Mouse (Mus musculus): ENCODE results near the gene Cherp. TPM values are rescaled to one million over a fixed set of nuclear protein-coding genes. Genes with fewer than 3 reads are reported as not detected.

The Cherp gene
- polyA plus RNA-seq, 1 experiment, result 57.7 TPM

DNA sequence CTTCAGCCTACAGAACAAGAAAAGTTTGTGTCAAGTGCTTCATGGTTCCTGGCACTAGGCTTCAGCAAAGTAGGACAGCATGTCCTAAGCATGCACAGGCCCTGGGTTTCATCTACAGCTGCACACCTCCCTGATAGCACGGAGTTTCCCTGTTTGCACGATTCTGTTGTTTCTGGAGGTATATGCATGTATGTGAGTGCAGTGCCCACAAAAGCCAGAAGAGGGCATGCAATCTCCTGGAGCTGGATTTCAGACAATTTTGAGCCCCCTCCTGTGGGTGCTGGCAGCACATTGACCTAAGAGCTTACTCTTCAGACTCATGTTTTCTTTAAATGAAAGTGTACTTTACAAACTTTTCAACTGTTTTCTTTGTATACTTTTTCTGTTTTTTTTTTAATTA, 21.1 kb downstream of the Cherp start:
- H3K4me3 ChIP-seq (ENCODE audit: control insufficient read depth, low read depth, low read length), result peak overlapping the region; percentile 53; the same call in 1 of the 2 replicates
- TF ChIP-seq CTCF (IDR thresholded peaks at IDR 0.05; ENCODE audit: control insufficient read depth, insufficient read depth, insufficient replicate concordance, low read depth, low read length) (no peak), POLR2A (IDR thresholded peaks at IDR 0.05; ENCODE audit: control insufficient read depth, low read depth, low read length) (no peak)
- H3K27me3 ChIP-seq (ENCODE audit: control insufficient read depth, insufficient read depth, low read length), result no peaks in the 10 kb centered on the region
- no peak overlapping the region for H3K27ac ChIP-seq (ENCODE audit: control insufficient read depth, insufficient read depth, low read depth, low read length)
- no peaks in the 10 kb centered on the region for H3K4me1 ChIP-seq (ENCODE audit: control insufficient read depth, insufficient read depth, low read length)
- peaks cover 2% of the 10 kb centered on the region for H3K36me3 ChIP-seq (ENCODE audit: control insufficient read depth, insufficient read depth, low read length)

DNA sequence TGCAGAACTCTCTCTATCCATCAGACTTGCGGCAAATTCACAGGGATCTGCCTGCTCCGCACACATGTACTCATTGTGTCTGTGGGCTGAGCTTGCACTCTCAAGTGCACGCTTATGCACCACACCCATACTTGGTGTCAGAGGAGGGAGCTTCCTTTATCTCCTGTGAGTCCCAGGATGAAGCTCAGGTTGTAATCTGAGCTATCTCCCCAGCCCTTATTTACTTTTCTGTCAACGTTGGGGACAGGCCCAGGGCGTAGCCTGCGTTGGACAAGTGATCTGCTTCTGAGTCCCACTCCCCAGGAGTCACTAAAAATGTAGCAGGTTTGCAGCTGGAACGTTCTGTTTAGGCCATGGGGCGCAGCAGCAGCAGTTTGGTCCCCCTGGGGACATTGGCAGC, 23.5 kb downstream of the Cherp start:
- TF ChIP-seq CTCF (IDR thresholded peaks at IDR 0.05; ENCODE audit: control insufficient read depth, insufficient read depth, insufficient replicate concordance, low read depth, low read length), result no peak
- no peak for TF ChIP-seq POLR2A (IDR thresholded peaks at IDR 0.05; ENCODE audit: control insufficient read depth, low read depth, low read length)
- Histone ChIP-seq H3K4me1 (ENCODE audit: control insufficient read depth, insufficient read depth, low read length) (no peaks in the 10 kb centered on the region), H3K4me3 (ENCODE audit: control insufficient read depth, low read depth, low read length) (no peak overlapping the region), H3K27me3 (ENCODE audit: control insufficient read depth, insufficient read depth, low read length) (no peaks in the 10 kb centered on the region), H3K36me3 (ENCODE audit: control insufficient read depth, insufficient read depth, low read length) (peaks cover 3% of the 10 kb centered on the region), H3K27ac (ENCODE audit: control insufficient read depth, insufficient read depth, low read depth, low read length) (no peak overlapping the region)

DNA sequence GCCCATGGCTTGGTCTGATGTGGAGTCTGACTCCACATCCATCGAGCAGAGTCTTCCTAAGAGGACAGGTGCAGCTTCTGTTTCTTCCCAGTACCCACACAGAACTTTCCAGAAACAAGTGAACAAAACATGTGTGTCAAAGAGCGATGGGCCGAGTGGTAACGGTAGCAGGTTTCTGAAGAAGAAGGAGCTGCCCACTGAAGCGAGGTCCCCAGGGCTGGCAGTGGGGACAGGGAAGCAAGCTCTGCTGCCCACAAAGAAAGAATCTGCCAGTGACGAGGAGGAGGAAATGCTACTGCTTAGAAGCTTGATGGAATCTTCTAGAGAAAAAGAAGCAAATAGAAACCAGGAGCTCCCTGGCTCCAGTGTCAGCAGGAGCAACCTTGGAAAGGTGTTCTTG, 30.0 kb downstream of the Cherp start:
- peaks cover 4% of the 10 kb centered on the region for H3K36me3 ChIP-seq (ENCODE audit: control insufficient read depth, insufficient read depth, low read length)

GRCm38 (mm10) chr8:72443994-72444350, 31.1 kb downstream of the Cherp start:
- Histone ChIP-seq H3K4me1 (ENCODE audit: control insufficient read depth, insufficient read depth, low read length) (no peaks in the 10 kb centered on the region), H3K27me3 (ENCODE audit: control insufficient read depth, insufficient read depth, low read length) (no peaks in the 10 kb centered on the region), H3K36me3 (ENCODE audit: control insufficient read depth, insufficient read depth, low read length) (peaks cover 4% of the 10 kb centered on the region), H3K27ac (ENCODE audit: control insufficient read depth, insufficient read depth, low read depth, low read length) (peak overlapping the region; percentile 93), H3K4me3 (ENCODE audit: control insufficient read depth, low read depth, low read length) (peak overlapping the region; percentile 89)
- TF ChIP-seq POLR2A (IDR thresholded peaks at IDR 0.05; ENCODE audit: control insufficient read depth, low read depth, low read length) (no peak), CTCF (IDR thresholded peaks at IDR 0.05; ENCODE audit: control insufficient read depth, insufficient read depth, insufficient replicate concordance, low read depth, low read length) (no peak)

More for the DNA sequence above, 30.0 kb downstream of the Cherp start:
- TF ChIP-seq POLR2A (IDR thresholded peaks at IDR 0.05; ENCODE audit: control insufficient read depth, low read depth, low read length), result no peak
- TF ChIP-seq CTCF (IDR thresholded peaks at IDR 0.05; ENCODE audit: control insufficient read depth, insufficient read depth, insufficient replicate concordance, low read depth, low read length), result no peak
- Histone ChIP-seq H3K27ac (ENCODE audit: control insufficient read depth, insufficient read depth, low read depth, low read length) (no peak overlapping the region; the same call in 1 of the 2 replicates), H3K4me1 (ENCODE audit: control insufficient read depth, insufficient read depth, low read length) (no peaks in the 10 kb centered on the region), H3K4me3 (ENCODE audit: control insufficient read depth, low read depth, low read length) (peak overlapping the region; percentile 86), H3K27me3 (ENCODE audit: control insufficient read depth, insufficient read depth, low read length) (no peaks in the 10 kb centered on the region)

DNA sequence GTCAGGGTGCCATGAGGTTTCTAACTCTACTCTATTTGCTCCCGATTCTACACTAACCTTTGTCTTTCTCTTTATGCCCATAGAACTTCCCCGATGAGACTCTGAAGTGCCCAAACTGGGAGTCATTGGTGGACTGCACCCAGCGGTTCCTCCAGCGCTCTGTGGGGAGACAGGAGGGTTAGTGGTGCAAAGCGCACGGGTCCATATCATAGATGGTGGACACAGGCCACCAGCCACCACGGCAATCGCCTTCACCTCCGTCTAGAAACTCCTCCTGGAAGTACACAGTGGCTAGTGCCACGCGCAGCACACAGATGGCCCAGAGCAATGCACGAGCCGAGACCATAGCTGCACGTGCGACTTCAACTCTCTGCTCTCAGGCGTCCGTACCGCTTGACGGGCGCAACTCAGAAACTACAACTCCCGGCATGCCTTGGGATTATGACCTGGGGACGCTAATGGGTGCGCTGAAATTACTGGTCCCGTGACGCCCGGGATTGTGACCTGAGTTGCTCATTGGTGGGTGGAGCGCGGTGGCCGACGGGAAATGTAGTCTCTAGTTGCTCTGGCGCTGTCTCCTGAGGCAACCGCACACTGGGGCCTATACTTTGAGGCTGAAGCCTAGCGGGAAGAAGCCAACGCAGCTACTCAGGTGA, 31.6 kb downstream of the Cherp start, which contains the start of the genes Calr3 and 1700030K09Rik:
Gene Calr3 (minus strand): TSS at position 533 of the 656 bp plus-strand sequence.
Gene 1700030K09Rik (plus strand): TSS at position 543 of the 656 bp plus-strand sequence.
- TF ChIP-seq CTCF (IDR thresholded peaks at IDR 0.05; ENCODE audit: control insufficient read depth, insufficient read depth, insufficient replicate concordance, low read depth, low read length) (no peak; the same call in 1 of the 2 replicates), POLR2A (IDR thresholded peaks at IDR 0.05; ENCODE audit: control insufficient read depth, low read depth, low read length) (peak; percentile 82)
- peak within 1 kb of the TSS; percentile 93 for H3K27ac ChIP-seq (ENCODE audit: control insufficient read depth, insufficient read depth, low read depth, low read length)

DNA sequence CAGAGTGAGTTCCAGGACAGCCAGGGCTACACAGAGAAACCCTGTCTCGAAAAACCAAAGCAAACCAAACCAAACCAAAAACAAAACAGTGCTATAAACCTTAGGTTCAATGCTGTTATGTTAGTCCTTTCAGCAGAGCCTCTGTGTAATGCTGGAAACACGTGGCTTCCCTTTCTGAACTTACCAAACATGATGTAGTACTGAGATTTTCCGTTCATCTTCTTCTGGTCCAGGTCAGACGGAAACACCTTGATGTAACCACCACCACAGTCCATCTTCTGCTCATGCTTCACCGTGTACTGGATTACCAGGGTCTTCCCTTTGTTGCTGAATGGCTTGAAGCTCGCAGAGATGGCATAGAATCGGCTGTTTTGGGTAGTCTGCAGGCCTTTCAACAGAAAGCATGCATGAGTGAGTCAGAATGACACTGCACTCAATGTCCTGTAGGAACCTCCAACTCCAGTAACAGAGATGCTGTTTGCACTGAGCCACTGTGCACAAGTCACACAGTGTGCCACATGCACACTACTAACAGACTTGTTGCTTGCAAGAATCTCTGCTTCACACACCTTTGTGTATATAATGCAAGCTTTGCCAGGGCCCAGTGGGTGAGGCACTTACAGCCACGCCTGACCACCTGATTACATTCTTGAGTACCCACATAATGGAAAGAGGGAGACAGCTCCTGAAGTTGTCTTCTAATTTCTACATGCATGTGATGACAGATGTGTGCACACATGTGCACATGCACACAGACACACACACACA, 36.6 kb downstream of the Cherp start:
- Histone ChIP-seq H3K4me1 (ENCODE audit: control insufficient read depth, insufficient read depth, low read length) (no peaks in the 10 kb centered on the region), H3K36me3 (ENCODE audit: control insufficient read depth, insufficient read depth, low read length) (no peaks in the 10 kb centered on the region), H3K27me3 (ENCODE audit: control insufficient read depth, insufficient read depth, low read length) (no peaks in the 10 kb centered on the region), H3K4me3 (ENCODE audit: control insufficient read depth, low read depth, low read length) (no peak overlapping the region), H3K27ac (ENCODE audit: control insufficient read depth, insufficient read depth, low read depth, low read length) (no peak overlapping the region)
- TF ChIP-seq CTCF (IDR thresholded peaks at IDR 0.05; ENCODE audit: control insufficient read depth, insufficient read depth, insufficient replicate concordance, low read depth, low read length) (no peak), POLR2A (IDR thresholded peaks at IDR 0.05; ENCODE audit: control insufficient read depth, low read depth, low read length) (no peak)

More for the DNA sequence above, 31.6 kb downstream of the Cherp start, which contains the start of the genes Calr3 and 1700030K09Rik:
- Histone ChIP-seq H3K36me3 (ENCODE audit: control insufficient read depth, insufficient read depth, low read length) (peaks cover 4% of the 10 kb centered on the region), H3K4me3 (ENCODE audit: control insufficient read depth, low read depth, low read length) (peak within 1 kb of the TSS; percentile 89), H3K27me3 (ENCODE audit: control insufficient read depth, insufficient read depth, low read length) (no peaks in the 10 kb centered on the region), H3K4me1 (ENCODE audit: control insufficient read depth, insufficient read depth, low read length) (no peaks in the 10 kb centered on the region)

- no peaks in the 10 kb centered on the region for H3K27me3 ChIP-seq (ENCODE audit: control insufficient read depth, insufficient read depth, low read length)
- no peak overlapping the region for H3K27ac ChIP-seq (ENCODE audit: control insufficient read depth, insufficient read depth, low read depth, low read length)
- TF ChIP-seq CTCF (IDR thresholded peaks at IDR 0.05; ENCODE audit: control insufficient read depth, insufficient read depth, insufficient replicate concordance, low read depth, low read length) (no peak), POLR2A (IDR thresholded peaks at IDR 0.05; ENCODE audit: control insufficient read depth, low read depth, low read length) (no peak)
- H3K4me3 ChIP-seq (ENCODE audit: control insufficient read depth, low read depth, low read length), result no peak overlapping the region
- no peaks in the 10 kb centered on the region for H3K36me3 ChIP-seq (ENCODE audit: control insufficient read depth, insufficient read depth, low read length)
- H3K4me1 ChIP-seq (ENCODE audit: control insufficient read depth, insufficient read depth, low read length), result no peaks in the 10 kb centered on the region
These were observed 40.1 kb downstream of the Cherp start for GRCm38 (mm10) chr8:72434952-72435351.

Measured in testis, adult 2 months (tissue).